Mouse (Mus musculus): Measurements from ENCODE around the gene Wfdc18.

The Wfdc18 gene

GRCm38 (mm10) chr11:83743525-83743924, 34.7 kb downstream of the Wfdc18 start:
- DNase-seq (ENCODE audit: low read depth), result no peak

GRCm38 (mm10) chr11:83746152-83746551, 37.3 kb downstream of the Wfdc18 start:
- DNase-seq (ENCODE audit: low read depth), result no peak

- no peak for DNase-seq (ENCODE audit: low read depth)
Measured at GRCm38 (mm10) chr11:83746681-83747080, 37.9 kb downstream of the Wfdc18 start, which contains the start of gene Wfdc21. Gene Wfdc21 (plus strand): TSS chr11:83746940.

GRCm38 (mm10) chr11:83747376-83748265, 38.8 kb downstream of the Wfdc18 start:
- no peak for DNase-seq (ENCODE audit: low read depth)

- peak; percentile 94 for DNase-seq (ENCODE audit: low read depth)
Measured at GRCm38 (mm10) chr11:83753581-83754181, 44.9 kb downstream of the Wfdc18 start, which contains the start of gene Heatr6. Gene Heatr6 (plus strand): TSS chr11:83753696.

- DNase-seq (ENCODE audit: low read depth), result no peak
Measured at GRCm38 (mm10) chr11:83754227-83754626, 45.4 kb downstream of the Wfdc18 start.

Measured in induced T-regulatory cell, adult 2 months (primary cell).